Mouse (Mus musculus) thymus, adult 2 months (tissue): ENCODE data around the gene Tardbp. TPM values are rescaled to one million over a fixed set of nuclear protein-coding genes. Genes with fewer than 3 reads are reported as not detected.

Source experiments
- DNase-seq: peaks from one replicate; pipeline ENCODE4 v3.0.0; 2021
- H3K27ac ChIP-seq: fragments of 200-500 bp; 2 replicates; pipeline ENCODE4 v1.5.1; 2012; ENCODE audit warnings: low read length, control low read depth; ENCODE audit not compliant: control insufficient read depth, insufficient read depth
- H3K27me3 ChIP-seq: fragments of 200-500 bp; 2 replicates; pipeline ENCODE4 v1.6.1; 2012; ENCODE audit warnings: mild to moderate bottlenecking, low read length, moderate library complexity, mixed read lengths; ENCODE audit not compliant: control insufficient read depth, insufficient read depth
- H3K36me3 ChIP-seq: fragments of 200-500 bp; 2 replicates; pipeline ENCODE4 v1.6.1; 2012; ENCODE audit warnings: mild to moderate bottlenecking, low read length, moderate library complexity; ENCODE audit not compliant: control insufficient read depth, insufficient read depth
- H3K4me1 ChIP-seq: fragments of 200-500 bp; replicated peaks from 2 replicates; pipeline ENCODE4 v1.6.1; 2012; ENCODE audit warnings: low read length; ENCODE audit not compliant: control insufficient read depth, insufficient read depth
- H3K4me3 ChIP-seq: fragments of 200-500 bp; 2 replicates; pipeline ENCODE4 v1.5.1; 2012; ENCODE audit warnings: mild to moderate bottlenecking, low read length, control low read depth, moderate library complexity; ENCODE audit not compliant: control insufficient read depth, insufficient read depth
- CTCF ChIP-seq: fragments of 200-500 bp; IDR thresholded peaks from 2 replicates; pipeline ENCODE4 v1.5.1; 2012; ENCODE audit warnings: mild to moderate bottlenecking, control low read depth, low read length, moderate library complexity, borderline replicate concordance; ENCODE audit not compliant: control insufficient read depth, poor library complexity, insufficient read depth; ENCODE audit errors: extremely low read depth
- POLR2A ChIP-seq: fragments of 200-500 bp; IDR thresholded peaks from 2 replicates; pipeline ENCODE4 v1.6.1; 2012; ENCODE audit warnings: mild to moderate bottlenecking, low read length, control low read depth, moderate library complexity; ENCODE audit not compliant: control insufficient read depth, poor library complexity, insufficient read depth; ENCODE audit errors: extremely low read depth
- WGBS: fragments of 180-500 bp; shearing (Covaris S2); methylation state at CpG from one replicate; pipeline ENCODE4 v1.1.7; 2018; 5-methylcytosine and 5-hydroxymethylcytosine counted together
- polyA plus RNA-seq: library from polyadenylated mRNA; depleted of rRNA; stranded (reverse); fragments of >200 nt; gene quantifications from 2 replicates; pipeline ENCODE4 v1.2.3, GENCODE M21; 2012; rRNA removed

Tardbp gene
- 217 and 252 TPM in 2 replicates for polyA plus RNA-seq

DNA sequence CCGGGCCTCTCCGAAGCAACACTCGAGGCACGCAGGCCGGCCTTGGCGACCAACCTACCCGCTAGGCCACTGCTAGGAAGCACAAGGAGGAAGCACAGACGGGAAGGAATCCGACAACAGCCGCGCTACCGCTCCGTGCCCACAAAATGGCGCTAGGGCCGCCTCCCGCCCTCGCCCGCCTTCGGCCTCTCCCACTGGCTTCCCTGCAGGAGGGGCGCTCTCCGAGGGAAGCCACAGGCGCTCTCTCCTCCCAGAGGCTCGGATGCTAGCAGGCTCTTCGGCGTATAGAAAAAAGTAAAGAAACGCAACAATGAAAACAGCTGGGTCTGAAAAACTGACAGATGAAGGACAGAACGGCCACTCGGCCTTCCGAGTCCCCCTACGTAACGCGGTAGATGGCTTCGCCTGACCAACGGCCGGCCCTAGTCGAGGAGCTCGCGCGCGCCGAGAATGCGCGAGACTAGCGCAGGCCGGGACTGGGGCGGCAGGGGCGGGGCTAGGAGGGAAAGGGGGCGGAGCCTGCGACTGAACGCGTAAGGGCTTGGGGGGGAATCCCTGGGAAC is at the start of gene Tardbp:
Gene Tardbp, minus strand, starts transcription at position 397 of the 563 bp plus-strand sequence.
- H3K27me3 ChIP-seq, result no peaks in the 10 kb centered on the region
- H3K36me3 ChIP-seq, result peaks cover 32% of the 10 kb centered on the region
- WGBS, result under 1% methylated on average over 51 of the region's 51 CpGs
- DNase-seq, result peak; percentile 97
- H3K27ac ChIP-seq, result peak within 1 kb of the TSS; percentile 87
- H3K4me1 ChIP-seq, result peaks cover 6% of the 10 kb centered on the region
- no peak for TF ChIP-seq CTCF
- TF ChIP-seq POLR2A, result peak; percentile 97
- peak within 1 kb of the TSS; percentile 94 for H3K4me3 ChIP-seq

DNA sequence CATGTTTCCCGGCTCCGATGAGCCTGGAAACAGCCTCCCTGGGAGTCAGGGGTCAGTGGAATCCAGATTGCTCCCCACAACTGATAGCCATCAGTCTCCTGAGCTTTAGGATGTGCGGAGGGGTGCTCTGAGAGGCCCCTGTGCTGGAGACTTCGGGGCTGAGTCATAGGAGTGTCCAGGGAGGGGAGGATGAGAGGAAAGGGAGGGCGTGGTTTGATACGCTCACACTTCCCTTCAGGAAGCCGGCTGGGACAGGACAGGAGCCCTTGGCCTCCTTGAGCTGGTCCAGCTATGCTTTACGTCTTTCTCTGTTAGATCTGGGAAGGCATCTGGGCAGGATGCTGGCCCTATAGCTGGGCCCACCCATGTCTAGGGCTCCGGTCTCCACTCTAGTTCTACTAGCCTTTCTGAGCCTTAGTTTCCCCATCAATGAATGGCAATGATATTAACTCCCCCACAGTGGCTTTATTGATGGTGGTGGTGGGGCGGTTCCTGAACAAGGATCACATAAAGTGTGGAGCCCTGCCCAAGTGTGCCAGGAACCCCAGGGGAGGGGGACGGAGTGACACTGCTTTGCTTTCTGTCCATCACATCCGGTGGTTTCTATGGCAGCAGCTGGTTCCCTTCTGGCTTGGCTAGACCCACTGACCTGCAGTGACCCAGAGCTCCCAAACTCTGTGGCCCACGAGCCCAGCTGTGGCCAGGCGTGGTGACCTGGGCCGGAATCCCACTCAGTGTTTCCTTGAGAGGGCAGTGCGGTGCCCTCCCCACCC is 49.6 kb upstream of the Tardbp start:
- TF ChIP-seq POLR2A, result no peak
- TF ChIP-seq CTCF, result no peak
- peaks cover 11% of the 10 kb centered on the region; the same call in 1 of the 2 replicates for H3K4me1 ChIP-seq
- DNase-seq, result no peak
- no peaks in the 10 kb centered on the region for H3K36me3 ChIP-seq
- WGBS, result 71% methylated on average over 16 of the region's 16 CpGs
- H3K27me3 ChIP-seq, result no peaks in the 10 kb centered on the region
- H3K4me3 ChIP-seq, result no peak overlapping the region
- H3K27ac ChIP-seq, result no peak overlapping the region

DNA sequence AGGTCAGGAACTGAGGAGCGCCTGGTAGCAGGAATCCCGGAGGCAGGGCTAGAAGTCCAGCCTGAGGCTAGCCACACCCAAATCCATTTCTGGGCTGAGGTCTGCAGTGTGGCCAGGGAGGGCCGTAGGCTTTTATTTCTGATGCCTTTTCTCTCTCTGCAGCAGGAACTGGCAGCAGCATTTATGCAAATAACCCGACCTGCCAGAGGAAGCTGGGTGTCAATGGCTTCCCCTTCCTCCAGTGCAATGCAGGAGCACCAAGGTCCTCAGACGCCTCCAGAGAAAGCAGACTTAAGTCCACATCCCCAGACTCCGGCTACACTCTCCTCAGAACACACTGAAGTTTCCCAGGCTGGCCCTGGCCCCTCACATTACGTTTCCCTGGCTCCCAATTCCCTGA is 48.2 kb upstream of the Tardbp start:
- H3K4me1 ChIP-seq, result peaks cover 11% of the 10 kb centered on the region; the same call in 1 of the 2 replicates
- no peaks in the 10 kb centered on the region for H3K36me3 ChIP-seq
- WGBS, result 55% methylated on average over 7 of the region's 7 CpGs
- H3K4me3 ChIP-seq, result no peak overlapping the region
- DNase-seq, result no peak
- TF ChIP-seq POLR2A (no peak), CTCF (no peak)
- no peaks in the 10 kb centered on the region for H3K27me3 ChIP-seq
- H3K27ac ChIP-seq, result no peak overlapping the region

DNA sequence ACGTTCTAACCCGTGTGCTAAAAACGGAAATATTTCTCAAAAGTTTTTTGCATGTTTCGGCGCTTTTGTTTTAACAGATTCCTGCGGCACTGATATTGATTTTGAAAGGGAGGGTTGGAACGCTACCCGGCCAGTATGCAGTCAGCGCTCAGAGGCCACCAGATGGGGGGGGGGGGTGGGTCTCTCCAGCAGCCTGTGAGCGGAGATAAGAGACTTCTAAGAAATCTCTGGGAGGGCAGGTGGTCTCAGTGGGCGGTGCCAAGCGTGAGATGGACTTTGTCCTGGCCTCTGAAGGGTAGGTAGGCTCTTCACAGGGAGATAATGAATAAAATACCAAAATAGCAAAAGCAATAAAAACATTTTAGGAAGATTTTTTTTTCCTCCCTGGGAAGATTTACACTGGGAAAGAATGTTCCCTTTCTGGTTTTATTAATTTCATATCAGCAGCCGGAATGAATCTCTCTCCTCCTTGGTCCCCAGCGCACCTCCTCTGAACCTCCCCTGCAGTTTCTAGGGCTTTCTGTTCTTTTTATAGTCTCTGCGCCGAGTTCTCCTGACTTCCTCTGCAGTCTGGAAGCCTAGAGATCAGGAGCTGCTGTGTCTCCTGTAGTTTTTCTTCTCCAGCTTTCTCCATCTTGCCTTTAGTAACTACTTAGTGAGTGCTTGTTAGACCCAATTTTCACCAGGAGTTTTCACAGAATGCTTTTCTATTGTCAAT is 44.6 kb upstream of the Tardbp start:
- Histone ChIP-seq H3K36me3 (no peaks in the 10 kb centered on the region), H3K27ac (no peak overlapping the region), H3K4me3 (no peak overlapping the region), H3K27me3 (no peaks in the 10 kb centered on the region), H3K4me1 (peaks cover 11% of the 10 kb centered on the region; the same call in 1 of the 2 replicates)
- DNase-seq, result no peak
- 15% methylated on average over 16 of the region's 16 CpGs for WGBS
- TF ChIP-seq POLR2A (no peak), CTCF (no peak)

DNA sequence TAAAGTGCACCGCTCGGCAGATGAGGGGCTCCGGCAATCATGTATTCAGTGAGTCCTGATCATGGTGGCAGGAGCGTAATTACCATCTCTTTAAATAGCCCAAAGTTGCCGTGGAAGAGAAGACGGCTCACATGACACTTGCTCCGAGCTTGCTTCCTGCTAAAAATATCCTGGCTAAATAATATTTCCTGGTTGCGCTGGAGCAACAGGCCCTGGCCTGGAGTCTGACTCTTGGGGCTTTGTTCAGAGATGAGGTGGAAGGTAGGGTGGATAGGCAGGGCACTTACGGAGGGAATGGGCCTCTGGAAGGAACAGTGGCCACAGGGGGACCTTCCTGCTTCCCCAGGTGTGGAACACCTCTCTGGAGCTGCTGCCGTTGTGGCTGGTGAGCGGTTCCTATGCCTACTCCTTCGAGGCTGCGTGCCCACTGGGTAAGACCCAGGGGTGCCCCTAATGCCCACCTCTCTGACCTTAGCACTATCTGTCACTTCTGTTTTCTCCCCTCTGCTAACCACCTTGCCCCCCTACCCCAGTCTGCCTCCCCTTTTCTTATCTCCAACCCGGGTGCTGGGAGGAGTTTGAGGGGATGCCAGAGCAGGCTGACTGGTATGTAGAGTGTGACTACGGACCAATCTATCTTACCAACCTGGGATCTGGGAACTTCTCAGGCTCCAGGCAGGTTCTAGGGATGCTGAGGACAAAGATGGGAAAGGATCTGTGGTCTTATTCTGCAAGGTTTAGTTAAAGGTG is 40.4 kb upstream of the Tardbp start:
- Histone ChIP-seq H3K36me3 (no peaks in the 10 kb centered on the region), H3K4me3 (no peak overlapping the region), H3K27me3 (no peaks in the 10 kb centered on the region), H3K27ac (no peak overlapping the region), H3K4me1 (peaks cover 14% of the 10 kb centered on the region)
- 88% methylated on average over 15 of the region's 15 CpGs for WGBS
- DNase-seq, result no peak
- TF ChIP-seq CTCF (no peak), POLR2A (no peak)

DNA sequence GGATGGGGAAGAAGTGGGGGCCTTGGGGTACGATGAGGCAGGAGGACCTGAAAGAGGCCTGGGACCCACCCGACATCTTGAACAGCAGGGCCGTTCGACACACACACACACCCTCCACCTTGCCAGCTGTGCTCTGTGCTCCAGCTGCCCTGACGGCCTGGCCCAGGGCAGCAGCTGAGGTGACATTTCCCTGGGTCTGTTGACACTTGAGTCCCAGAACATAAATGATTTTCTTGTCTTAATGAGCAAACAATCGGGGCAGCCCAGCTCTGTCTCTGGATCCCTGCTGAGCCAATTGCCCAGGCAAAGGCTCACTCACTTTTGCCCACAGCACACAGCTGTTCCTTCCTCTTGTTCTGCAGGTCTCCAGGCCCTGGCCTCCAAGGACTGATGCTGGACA is 37.2 kb upstream of the Tardbp start:
- Histone ChIP-seq H3K4me1 (peaks cover 24% of the 10 kb centered on the region), H3K4me3 (no peak overlapping the region), H3K27me3 (no peaks in the 10 kb centered on the region), H3K27ac (no peak overlapping the region), H3K36me3 (no peaks in the 10 kb centered on the region)
- 85% methylated on average over 6 of the region's 6 CpGs for WGBS
- no peak for TF ChIP-seq POLR2A
- no peak for TF ChIP-seq CTCF
- no peak for DNase-seq
